Mouse (Mus musculus): ENCODE data around the gene Gm20696.

GRCm38 (mm10) chr6:99325881-99326280 is 340.7 kb downstream of the Gm20696 start:
- no peak for TF ChIP-seq CTCF (IDR thresholded peaks at IDR 0.05; ENCODE audit: low read depth, low read length)
- TF ChIP-seq GATA1 (IDR thresholded peaks at IDR 0.05; ENCODE audit: borderline replicate concordance, low read length) = no peak
- no peak for TF ChIP-seq TAL1 (conservative IDR thresholded peaks at IDR 0.05; ENCODE audit: low read depth, low read length)
- TF ChIP-seq POLR2AphosphoS5 (IDR thresholded peaks at IDR 0.05; ENCODE audit: insufficient replicate concordance, low read depth, low read length) = no peak
- TF ChIP-seq GATA2 (IDR thresholded peaks at IDR 0.05; ENCODE audit: borderline replicate concordance, low read depth, low read length) = no peak

Measured in G1E (cell line).